Mouse (Mus musculus) spleen, postnatal 36 days (tissue): ENCODE measurements at regions not wholly inside any gene's neighbourhood (a gene's known extent, or its start where the extent isn't known, plus 50 kb on each side); places are given as distances from the start of the nearest gene placed in this dataset.

Experiments used
- DNase-seq, 2 experiments: peaks; one replicate each; pipeline ENCODE4 v3.0.0; 2022; ENCODE audit warnings: low spot score in 2 of 2, mixed read lengths in 1 of 2

- no peak for DNase-seq
Observed at GRCm38 (mm10) chr10:99416271-99416670, 153.2 kb downstream of the Dusp6 start.

- DNase-seq, result no peak
Observed at GRCm38 (mm10) chr10:99416896-99417479, 154.0 kb downstream of the Dusp6 start.

- no peak for DNase-seq
Observed at GRCm38 (mm10) chr10:99417591-99417990, 154.6 kb downstream of the Dusp6 start.

GRCm38 (mm10) chr10:99418497-99418896 is 155.5 kb downstream of the Dusp6 start:
- no peak for DNase-seq

GRCm38 (mm10) chr10:99419532-99419931 is 156.5 kb downstream of the Dusp6 start:
- DNase-seq, result no peak

GRCm38 (mm10) chr10:99423406-99423805 is 160.4 kb downstream of the Dusp6 start:
- DNase-seq, result no peak

- no peak for DNase-seq
Observed at GRCm38 (mm10) chr10:99425265-99425664, 162.2 kb downstream of the Dusp6 start.

- no peak for DNase-seq
Observed at GRCm38 (mm10) chr10:99430175-99430574, 167.1 kb downstream of the Dusp6 start.

- DNase-seq, result peak; percentile 42 to 59
Observed at GRCm38 (mm10) chr10:99430669-99431561, 167.9 kb downstream of the Dusp6 start.

- DNase-seq, result no peak
Observed at GRCm38 (mm10) chr10:99437060-99437459, 174.0 kb downstream of the Dusp6 start.

- no peak for DNase-seq
Observed at GRCm38 (mm10) chr10:99440169-99440568, 177.1 kb downstream of the Dusp6 start.

- peak; percentile 55 to 72 for DNase-seq
Observed at GRCm38 (mm10) chr10:99441014-99441413, 178.0 kb downstream of the Dusp6 start.

- no peak for DNase-seq
Observed at GRCm38 (mm10) chr10:99441931-99442330, 178.9 kb downstream of the Dusp6 start.

- DNase-seq, result no peak
Observed at GRCm38 (mm10) chr10:99443453-99444170, 180.6 kb downstream of the Dusp6 start.

GRCm38 (mm10) chr10:99450714-99451625 is 187.9 kb downstream of the Dusp6 start:
- peak in 1 of 2 experiments; percentile 34 for DNase-seq

- DNase-seq, result no peak
Observed at GRCm38 (mm10) chr10:99451639-99452417, 188.8 kb downstream of the Dusp6 start.

- DNase-seq, result no peak
Observed at GRCm38 (mm10) chr10:99456180-99456579, 193.1 kb downstream of the Dusp6 start.

- no peak for DNase-seq
Observed at GRCm38 (mm10) chr10:99458047-99458446, 195.0 kb downstream of the Dusp6 start.

GRCm38 (mm10) chr10:99459171-99459660 is 196.2 kb downstream of the Dusp6 start:
- DNase-seq, result no peak

GRCm38 (mm10) chr10:99459823-99460361 is 196.9 kb downstream of the Dusp6 start:
- peak; percentile 74 to 83 for DNase-seq
